Mouse (Mus musculus): ENCODE data around the gene Sun5. TPM values are rescaled to one million over a fixed set of nuclear protein-coding genes. Genes with fewer than 3 reads are reported as not detected.

Gene Sun5
- not detected in 2 replicates for polyA plus RNA-seq (2012; rRNA removed)

DNA sequence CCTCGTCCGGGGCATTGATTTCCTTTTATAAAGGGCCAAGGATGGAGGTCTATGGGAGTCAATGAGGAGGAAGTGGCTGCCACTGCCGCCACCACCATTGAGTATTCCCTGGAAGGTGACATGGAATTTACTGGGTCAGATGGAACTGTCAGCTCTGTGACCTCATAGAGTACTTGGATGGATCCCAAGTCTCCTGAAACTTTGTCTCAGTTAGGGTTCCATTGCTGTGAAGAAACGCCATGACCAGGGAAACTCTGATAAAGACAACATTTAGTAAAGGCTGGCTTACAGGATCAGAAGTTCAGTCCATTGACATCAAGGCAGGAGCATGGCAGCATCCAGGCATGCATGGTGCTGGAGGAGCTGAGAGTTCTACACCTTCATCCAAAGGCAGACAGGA lies at the start of gene Sun5:
Sun5 (minus strand) TSS at position 101 of the 400 bp plus-strand sequence.
- Histone ChIP-seq H3K4me1 (ENCODE audit: control insufficient read depth, insufficient read depth, insufficient read length, low read length) (no peaks in the 10 kb centered on the region), H3K36me3 (ENCODE audit: control insufficient read depth, insufficient read depth, low read length) (no peaks in the 10 kb centered on the region), H3K4me3 (ENCODE audit: low read depth, low read length) (no peak within 1 kb of the TSS), H3K27me3 (ENCODE audit: control insufficient read depth, insufficient read depth, low read length) (no peaks in the 10 kb centered on the region), H3K27ac (ENCODE audit: insufficient read depth, low read depth, low read length) (no peak within 1 kb of the TSS)
- TF ChIP-seq CTCF (IDR thresholded peaks at IDR 0.05; ENCODE audit: extremely low read depth, insufficient read length, insufficient replicate concordance, low read depth, low read length) (no peak), POLR2A (IDR thresholded peaks at IDR 0.05; ENCODE audit: low read depth, low read length) (no peak)
- WGBS = 85% methylated on average over 4 of the region's 4 CpGs

DNA sequence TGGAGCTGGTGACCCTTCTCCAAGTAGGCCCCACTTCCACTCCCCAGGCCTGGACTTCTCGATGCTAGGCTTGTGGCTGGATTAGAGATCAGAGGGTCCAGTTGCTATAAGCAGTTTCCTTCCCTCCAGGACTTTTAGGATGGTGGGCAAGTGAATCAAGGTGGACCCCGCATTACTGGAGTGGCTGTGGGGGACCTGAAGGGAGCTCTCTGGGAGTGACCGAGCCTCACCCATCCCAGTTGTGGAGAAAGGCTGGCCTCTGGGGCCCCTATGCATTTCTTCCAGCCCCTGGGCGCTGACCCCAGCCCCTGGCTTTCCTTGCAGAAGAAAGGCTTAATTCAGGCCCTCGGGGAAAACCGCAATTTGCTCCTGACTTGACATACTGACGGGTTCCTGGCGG lies 47.0 kb upstream of the Sun5 start, which contains the start of gene Bpifb3:
Bpifb3 (plus strand) TSS at position 301 of the 400 bp plus-strand sequence.
- no peak within 1 kb of the TSS for H3K27ac ChIP-seq (ENCODE audit: insufficient read depth, low read depth, low read length)
- no peaks in the 10 kb centered on the region for H3K27me3 ChIP-seq (ENCODE audit: control insufficient read depth, insufficient read depth, low read length)
- no peaks in the 10 kb centered on the region for H3K4me1 ChIP-seq (ENCODE audit: control insufficient read depth, insufficient read depth, insufficient read length, low read length)
- no peaks in the 10 kb centered on the region for H3K36me3 ChIP-seq (ENCODE audit: control insufficient read depth, insufficient read depth, low read length)
- no peak within 1 kb of the TSS for H3K4me3 ChIP-seq (ENCODE audit: low read depth, low read length)
- no peak for TF ChIP-seq CTCF (IDR thresholded peaks at IDR 0.05; ENCODE audit: extremely low read depth, insufficient read length, insufficient replicate concordance, low read depth, low read length)
- no peak for TF ChIP-seq POLR2A (IDR thresholded peaks at IDR 0.05; ENCODE audit: low read depth, low read length)
- WGBS = 68% methylated on average over 8 of the region's 8 CpGs

- no peak overlapping the region for H3K4me3 ChIP-seq (ENCODE audit: low read depth, low read length)
- no peaks in the 10 kb centered on the region for H3K27me3 ChIP-seq (ENCODE audit: control insufficient read depth, insufficient read depth, low read length)
- TF ChIP-seq POLR2A (IDR thresholded peaks at IDR 0.05; ENCODE audit: low read depth, low read length) = no peak
- no peak for TF ChIP-seq CTCF (IDR thresholded peaks at IDR 0.05; ENCODE audit: extremely low read depth, insufficient read length, insufficient replicate concordance, low read depth, low read length)
- no peaks in the 10 kb centered on the region for H3K36me3 ChIP-seq (ENCODE audit: control insufficient read depth, insufficient read depth, low read length)
- no peak overlapping the region for H3K27ac ChIP-seq (ENCODE audit: insufficient read depth, low read depth, low read length)
- 60% methylated on average over 5 of the region's 5 CpGs for WGBS
- no peaks in the 10 kb centered on the region for H3K4me1 ChIP-seq (ENCODE audit: control insufficient read depth, insufficient read depth, insufficient read length, low read length)
Observed at GRCm38 (mm10) chr2:153914151-153914550, 43.3 kb upstream of the Sun5 start.

- Histone ChIP-seq H3K27me3 (ENCODE audit: control insufficient read depth, insufficient read depth, low read length) (no peaks in the 10 kb centered on the region), H3K36me3 (ENCODE audit: control insufficient read depth, insufficient read depth, low read length) (no peaks in the 10 kb centered on the region), H3K4me3 (ENCODE audit: low read depth, low read length) (no peak overlapping the region), H3K27ac (ENCODE audit: insufficient read depth, low read depth, low read length) (no peak overlapping the region), H3K4me1 (ENCODE audit: control insufficient read depth, insufficient read depth, insufficient read length, low read length) (no peaks in the 10 kb centered on the region)
- 76% methylated on average over 4 of the region's 4 CpGs for WGBS
- no peak for TF ChIP-seq POLR2A (IDR thresholded peaks at IDR 0.05; ENCODE audit: low read depth, low read length)
- no peak for TF ChIP-seq CTCF (IDR thresholded peaks at IDR 0.05; ENCODE audit: extremely low read depth, insufficient read length, insufficient replicate concordance, low read depth, low read length)
Observed at GRCm38 (mm10) chr2:153906626-153907025, 35.7 kb upstream of the Sun5 start.

GRCm38 (mm10) chr2:153902726-153903125 lies 31.8 kb upstream of the Sun5 start:
- H3K4me3 ChIP-seq (ENCODE audit: low read depth, low read length) = no peak overlapping the region
- WGBS = 69% methylated on average over 6 of the region's 6 CpGs
- TF ChIP-seq CTCF (IDR thresholded peaks at IDR 0.05; ENCODE audit: extremely low read depth, insufficient read length, insufficient replicate concordance, low read depth, low read length) = no peak
- TF ChIP-seq POLR2A (IDR thresholded peaks at IDR 0.05; ENCODE audit: low read depth, low read length) = no peak

GRCm38 (mm10) chr2:153900088-153900487 lies 29.2 kb upstream of the Sun5 start, which contains the start of gene Bpifb6:
Gene Bpifb6, plus strand, starts transcription at chr2:153900388.
- no peak for TF ChIP-seq POLR2A (IDR thresholded peaks at IDR 0.05; ENCODE audit: low read depth, low read length)

More at GRCm38 (mm10) chr2:153902726-153903125, 31.8 kb upstream of the Sun5 start:
- Histone ChIP-seq H3K36me3 (ENCODE audit: control insufficient read depth, insufficient read depth, low read length) (no peaks in the 10 kb centered on the region), H3K27me3 (ENCODE audit: control insufficient read depth, insufficient read depth, low read length) (no peaks in the 10 kb centered on the region), H3K27ac (ENCODE audit: insufficient read depth, low read depth, low read length) (no peak overlapping the region), H3K4me1 (ENCODE audit: control insufficient read depth, insufficient read depth, insufficient read length, low read length) (no peaks in the 10 kb centered on the region)

DNA sequence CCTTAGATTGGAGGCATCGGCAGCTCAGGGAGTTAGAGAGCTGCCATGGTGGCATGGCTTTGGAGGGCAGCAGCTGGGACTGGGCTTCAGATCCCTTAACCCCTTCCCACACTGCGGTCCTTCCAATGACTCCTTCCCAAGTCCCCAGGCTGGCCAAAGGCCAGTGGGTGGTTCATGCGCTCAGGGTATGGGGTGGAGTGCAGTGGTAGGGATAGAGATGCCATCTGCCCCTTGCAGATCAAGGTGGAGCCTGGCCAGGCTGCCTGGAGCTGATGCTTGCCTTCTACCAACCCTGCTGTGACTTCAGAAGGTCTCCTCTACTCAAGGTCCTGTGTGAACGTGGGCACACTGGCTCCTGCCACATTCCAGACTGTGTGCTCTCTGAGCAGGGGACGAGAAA lies 28.2 kb upstream of the Sun5 start:
- Histone ChIP-seq H3K4me1 (ENCODE audit: control insufficient read depth, insufficient read depth, insufficient read length, low read length) (no peaks in the 10 kb centered on the region), H3K36me3 (ENCODE audit: control insufficient read depth, insufficient read depth, low read length) (no peaks in the 10 kb centered on the region), H3K4me3 (ENCODE audit: low read depth, low read length) (no peak overlapping the region), H3K27me3 (ENCODE audit: control insufficient read depth, insufficient read depth, low read length) (no peaks in the 10 kb centered on the region), H3K27ac (ENCODE audit: insufficient read depth, low read depth, low read length) (no peak overlapping the region)
- WGBS = 75% methylated on average over 5 of the region's 5 CpGs
- no peak for TF ChIP-seq POLR2A (IDR thresholded peaks at IDR 0.05; ENCODE audit: low read depth, low read length)
- TF ChIP-seq CTCF (IDR thresholded peaks at IDR 0.05; ENCODE audit: extremely low read depth, insufficient read length, insufficient replicate concordance, low read depth, low read length) = no peak

More at GRCm38 (mm10) chr2:153900088-153900487, 29.2 kb upstream of the Sun5 start, which contains the start of gene Bpifb6:
- 63% methylated on average over 4 of the region's 4 CpGs for WGBS
- no peaks in the 10 kb centered on the region for H3K27me3 ChIP-seq (ENCODE audit: control insufficient read depth, insufficient read depth, low read length)
- H3K4me3 ChIP-seq (ENCODE audit: low read depth, low read length) = no peak within 1 kb of the TSS
- H3K4me1 ChIP-seq (ENCODE audit: control insufficient read depth, insufficient read depth, insufficient read length, low read length) = no peaks in the 10 kb centered on the region
- H3K27ac ChIP-seq (ENCODE audit: insufficient read depth, low read depth, low read length) = no peak within 1 kb of the TSS
- H3K36me3 ChIP-seq (ENCODE audit: control insufficient read depth, insufficient read depth, low read length) = no peaks in the 10 kb centered on the region
